Mouse (Mus musculus) mature B cell (primary cell): ENCODE results near the gene Gata1.
"Not testable (repeated sequence)": the region's sequence is repeated elsewhere in the genome, so short reads cannot be mapped to it uniquely, and the experiment has no call there.

Experiments
- in situ Hi-C: fragments of 300-500 bp; cut with MboI; formaldehyde crosslinking; loops from 2 replicates; pipeline ENCODE4 v1.14.3; 2019

The Gata1 gene

DNA sequence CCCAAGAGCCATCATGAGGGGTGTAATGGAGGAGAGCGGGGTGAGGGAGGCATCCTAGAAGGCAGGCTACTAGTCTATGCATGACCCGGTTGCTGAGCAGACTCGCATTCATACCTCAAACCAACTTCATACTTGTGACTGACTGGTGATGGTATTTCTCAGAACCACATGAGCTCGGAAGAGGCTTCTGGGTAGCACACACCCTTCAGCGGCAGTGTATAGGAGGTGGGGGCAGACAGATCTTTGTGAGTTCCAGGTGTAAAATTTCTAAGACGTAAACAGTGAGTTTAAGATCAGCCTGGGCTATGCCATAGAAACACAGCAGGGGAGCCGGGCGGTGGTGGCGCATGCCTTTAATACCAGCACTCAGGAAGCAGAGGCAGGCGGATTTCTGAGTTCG is at the start of gene Gata1:
Gata1 (minus strand) TSS at position 180 of the 400 bp plus-strand sequence.
- in situ Hi-C loops: no loop called here

DNA sequence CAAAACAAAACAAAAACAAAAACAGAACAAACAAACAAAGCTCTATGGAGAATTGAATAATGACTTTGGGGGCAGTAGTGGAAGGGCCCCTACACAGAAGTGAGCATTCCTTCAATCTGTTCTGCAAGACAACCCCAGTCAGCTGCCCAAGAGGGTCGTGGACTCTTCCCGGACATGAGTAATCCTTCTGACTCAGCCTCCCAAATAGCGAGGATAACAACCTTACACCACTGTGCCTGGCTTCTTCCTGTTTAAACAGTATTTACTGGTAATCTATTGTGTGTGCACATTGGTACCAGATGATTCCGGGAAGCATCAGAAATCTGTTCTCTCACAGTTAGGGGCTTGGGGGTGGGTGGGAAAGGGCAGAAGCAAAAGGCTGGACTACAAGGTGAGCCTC is 48.9 kb upstream of the Gata1 start:
- in situ Hi-C loops: no loop called here

DNA sequence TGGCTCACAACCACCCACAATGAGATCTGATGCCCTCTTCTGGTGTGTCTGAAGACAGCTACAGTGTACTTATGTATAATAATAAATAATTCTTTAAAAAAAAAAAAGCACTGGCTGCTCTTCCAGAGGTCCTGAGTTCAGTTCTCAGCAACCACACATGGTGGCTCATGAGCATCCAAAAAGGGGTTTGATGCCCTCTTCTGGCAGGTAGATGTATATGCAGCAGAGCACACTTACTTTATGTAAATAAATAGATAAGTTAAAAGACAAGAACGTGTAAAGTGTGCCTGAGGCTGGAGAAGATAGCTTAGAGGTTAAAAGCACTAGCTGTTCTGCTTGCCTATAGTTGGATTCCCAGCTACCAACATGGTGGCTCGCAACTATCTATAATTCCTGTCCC is 46.9 kb upstream of the Gata1 start:
- in situ Hi-C loops: no loop called here

DNA sequence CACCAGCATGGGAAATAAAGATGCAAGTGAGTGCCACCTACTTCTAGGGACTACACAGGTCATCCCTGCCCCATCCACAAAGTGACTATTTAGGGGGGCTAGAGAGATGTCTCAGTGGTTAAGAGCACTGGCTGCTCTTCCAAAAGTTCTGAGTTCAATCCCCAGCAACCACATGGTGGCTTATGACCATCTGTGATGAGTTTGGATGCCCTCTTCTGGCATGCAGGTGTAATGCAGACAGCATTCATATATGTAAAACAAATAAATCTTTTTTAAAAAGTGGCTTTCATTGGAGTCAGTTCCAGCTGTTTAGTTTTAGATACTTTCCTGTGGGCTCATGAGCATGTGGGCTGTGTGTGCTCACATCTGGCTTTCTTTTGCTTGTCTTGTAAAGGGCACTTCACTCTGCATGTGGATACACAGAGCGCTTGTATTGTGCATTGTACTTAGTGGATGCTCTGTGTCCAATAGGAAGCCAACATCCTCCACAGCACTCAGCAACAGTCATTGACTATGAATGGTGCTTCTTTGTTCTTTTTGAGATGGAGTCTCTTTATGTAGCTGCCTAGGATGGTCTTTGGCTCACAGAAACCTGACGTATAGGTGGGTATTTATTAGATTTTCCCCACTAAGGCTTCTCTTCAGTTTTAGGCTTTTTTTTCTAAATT is 42.4 kb upstream of the Gata1 start:
- in situ Hi-C loops: no loop called here

DNA sequence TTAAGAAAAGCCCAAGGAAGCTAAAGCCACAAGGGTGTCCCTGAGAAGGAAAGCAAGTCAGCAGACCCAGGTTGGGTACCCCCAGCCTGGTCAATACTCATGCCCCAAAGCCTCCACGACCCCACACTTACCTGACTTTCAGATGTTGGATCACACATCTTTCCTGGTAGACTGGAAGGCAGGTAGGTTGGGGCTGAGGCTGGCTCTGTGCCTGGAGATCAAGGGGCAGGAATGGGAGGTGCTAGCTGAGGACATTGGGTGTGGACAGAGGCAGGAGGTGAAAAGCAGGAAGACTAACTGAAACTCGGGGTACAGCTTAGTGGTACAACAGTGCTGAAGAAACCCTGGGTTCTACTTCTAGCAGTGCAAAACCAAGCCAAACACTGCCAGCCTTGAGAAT is 40.4 kb upstream of the Gata1 start, which contains the start of gene Glod5:
Glod5 (minus strand) TSS at position 207 of the 400 bp plus-strand sequence.
- in situ Hi-C loops: no loop called here

DNA sequence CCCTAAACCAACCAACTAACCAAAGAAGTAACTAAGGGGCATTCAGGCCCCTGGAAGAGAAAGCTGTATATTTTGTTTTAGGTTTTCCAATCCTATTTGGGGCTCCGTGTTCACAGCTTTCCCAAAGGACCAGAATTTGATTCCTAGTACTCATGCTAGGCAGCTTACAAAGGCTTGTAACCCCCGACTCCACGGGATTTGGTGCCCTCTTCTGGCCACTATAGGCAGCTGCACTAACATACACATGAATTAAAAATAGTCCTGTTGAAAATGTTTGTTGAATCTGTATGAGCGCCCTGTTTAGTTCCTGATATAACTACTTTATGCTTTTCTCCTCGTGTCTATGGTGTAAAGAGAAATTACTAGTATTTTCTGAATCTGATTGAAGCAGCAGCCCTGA is 39.3 kb upstream of the Gata1 start:
- in situ Hi-C loops: no loop called here

DNA sequence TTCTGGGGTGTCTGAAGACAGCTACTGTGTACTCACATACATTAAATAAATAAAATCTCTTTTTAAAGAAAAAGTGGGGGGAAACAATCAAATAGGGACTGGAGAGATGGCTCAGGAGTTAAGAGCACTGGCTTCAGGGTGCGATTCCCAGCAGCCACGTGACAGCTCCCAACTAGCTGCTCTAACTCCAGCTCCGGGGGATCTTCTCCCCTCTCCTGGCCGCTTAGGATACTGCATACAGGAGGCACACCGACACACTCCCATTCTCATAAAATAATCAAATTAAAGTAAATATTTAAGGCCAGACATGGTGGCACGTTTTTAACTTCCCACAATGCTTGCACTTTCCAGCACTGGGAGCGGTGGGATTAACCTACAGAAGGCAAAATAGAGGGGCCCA is 37.8 kb upstream of the Gata1 start:
- in situ Hi-C loops: not testable (repeated sequence)

DNA sequence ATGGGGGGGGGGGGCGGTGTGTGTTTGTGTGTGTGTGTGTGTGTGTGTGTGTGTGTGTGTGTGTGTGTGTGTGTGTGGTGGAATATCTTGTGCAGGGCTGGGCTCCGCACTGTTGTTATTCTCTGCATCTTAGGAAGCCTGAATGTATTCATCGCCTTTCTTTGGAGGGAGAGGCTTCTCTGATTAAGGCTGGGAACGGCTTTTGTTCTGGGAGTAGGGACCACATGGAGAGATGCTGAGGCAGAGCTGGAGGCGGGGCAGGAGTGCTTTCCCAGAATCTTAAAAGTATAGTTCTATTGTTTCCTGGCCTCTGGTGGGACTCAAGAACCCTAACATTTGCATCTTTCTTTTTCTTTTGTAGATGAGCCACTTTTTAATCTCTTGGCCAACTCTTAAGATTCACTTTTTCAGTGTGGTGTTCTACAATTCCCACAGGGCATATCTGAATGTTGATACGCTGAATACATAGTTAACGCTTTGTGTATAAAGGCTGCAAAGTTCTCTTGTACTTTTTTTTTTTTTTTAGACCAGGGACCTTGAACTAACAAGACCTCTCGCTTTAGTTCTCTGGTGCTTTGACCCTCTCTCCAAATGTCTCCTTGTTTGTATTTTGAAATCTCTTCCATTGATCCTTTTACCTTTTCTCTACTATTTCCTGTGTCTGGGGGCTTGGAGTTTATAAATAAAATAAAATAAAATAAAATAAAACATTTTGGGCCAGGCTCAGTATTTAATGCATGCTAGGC is 35.9 kb upstream of the Gata1 start:
- in situ Hi-C loops: no loop called here

DNA sequence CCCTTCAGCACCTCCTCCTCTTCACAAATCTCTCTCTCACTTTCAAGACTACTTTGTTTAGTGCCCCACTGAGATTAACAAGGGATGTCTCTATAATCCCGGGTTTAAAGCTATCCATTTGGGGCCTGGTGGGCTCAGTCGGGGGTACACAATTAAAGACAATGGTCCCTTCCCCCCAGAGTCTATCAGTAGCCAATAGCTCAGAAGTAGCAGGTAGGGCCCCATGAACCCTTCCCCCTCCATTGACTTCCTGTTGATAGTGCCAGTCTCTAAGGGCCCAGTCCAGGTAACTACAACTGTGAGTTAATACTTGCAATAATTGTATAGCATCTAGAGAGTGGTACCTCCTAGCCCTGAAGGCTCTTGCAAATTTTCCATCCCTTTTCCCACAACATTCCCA is 35.3 kb upstream of the Gata1 start:
- in situ Hi-C loops: no loop called here

DNA sequence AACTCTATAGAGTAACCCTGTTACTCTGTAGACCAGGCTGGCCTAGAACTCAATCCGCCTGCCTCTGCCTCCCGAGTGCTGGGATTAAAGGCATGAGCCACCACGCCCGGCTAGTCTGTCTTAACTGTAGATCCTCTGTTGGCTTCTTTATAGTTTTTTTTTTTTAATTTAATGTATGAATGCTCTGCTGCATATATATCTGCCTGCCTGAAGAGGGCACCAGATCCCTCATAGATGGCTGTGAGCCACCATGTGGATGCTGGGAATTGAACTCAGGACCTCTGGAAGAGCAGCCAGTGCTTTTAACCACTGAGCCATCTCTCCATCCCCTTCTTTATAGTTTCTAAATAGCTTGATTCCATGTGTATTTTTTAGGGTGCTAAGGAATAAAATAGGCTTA is 31.5 kb upstream of the Gata1 start:
- in situ Hi-C loops: not testable (repeated sequence)

DNA sequence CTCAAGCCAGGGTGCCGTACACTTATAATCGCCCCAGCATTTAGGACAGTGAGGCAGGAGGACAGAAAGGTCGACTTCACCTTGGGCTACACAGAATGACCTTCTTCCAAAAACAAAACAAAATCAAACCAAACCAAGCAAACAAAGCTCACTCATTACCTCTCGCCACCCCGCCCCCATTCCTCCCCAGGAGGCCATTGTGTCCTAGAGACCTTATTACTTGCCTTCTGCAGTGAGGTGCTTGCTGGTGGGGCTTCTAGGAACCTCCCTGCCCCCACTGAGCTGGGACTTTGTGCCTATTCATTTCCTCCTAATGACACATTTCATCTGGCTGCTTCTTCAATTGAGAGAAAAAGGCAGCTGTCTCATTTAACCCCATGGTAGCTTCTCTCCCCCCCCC is 30.7 kb upstream of the Gata1 start:
- in situ Hi-C loops: no loop called here

DNA sequence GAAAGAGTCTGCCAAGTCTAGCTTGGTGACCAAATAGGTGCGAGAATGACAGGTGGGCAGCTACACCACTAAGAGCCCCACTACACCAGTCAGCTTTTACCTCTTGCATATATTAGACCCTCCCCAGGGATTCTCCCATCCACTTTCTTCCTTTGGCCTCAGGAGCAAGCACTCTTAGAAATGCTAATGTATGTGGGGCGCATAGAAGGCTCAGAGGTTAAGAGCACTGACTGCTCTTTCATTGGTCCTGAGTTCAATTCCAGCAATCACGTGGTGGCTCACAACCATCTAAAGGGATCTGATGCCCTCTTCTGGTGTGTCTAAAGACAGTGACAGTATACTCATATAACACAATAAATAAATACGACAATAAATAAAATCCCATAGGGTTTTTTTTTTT is 25.1 kb upstream of the Gata1 start:
- in situ Hi-C loops: no loop called here

DNA sequence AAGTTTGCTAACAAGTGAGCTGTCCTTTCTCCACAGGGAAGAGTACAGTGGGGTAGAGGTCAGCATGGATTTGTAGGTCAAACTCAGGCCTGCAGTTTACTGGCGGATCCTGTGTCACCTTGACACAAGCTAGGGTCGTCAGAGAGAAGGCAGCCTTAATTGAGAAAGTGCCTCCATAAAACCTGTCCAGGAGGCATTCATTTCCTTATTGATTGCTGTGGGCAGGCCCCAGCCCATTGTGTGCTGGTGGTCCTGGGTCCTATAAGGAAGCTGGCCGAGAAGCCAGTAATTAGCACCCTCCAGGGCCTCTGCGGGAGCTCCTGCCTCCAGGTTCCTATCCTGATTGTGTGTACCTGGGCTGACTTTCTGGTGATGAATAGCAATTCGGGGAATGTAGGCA is 24.1 kb upstream of the Gata1 start:
- in situ Hi-C loops: no loop called here

DNA sequence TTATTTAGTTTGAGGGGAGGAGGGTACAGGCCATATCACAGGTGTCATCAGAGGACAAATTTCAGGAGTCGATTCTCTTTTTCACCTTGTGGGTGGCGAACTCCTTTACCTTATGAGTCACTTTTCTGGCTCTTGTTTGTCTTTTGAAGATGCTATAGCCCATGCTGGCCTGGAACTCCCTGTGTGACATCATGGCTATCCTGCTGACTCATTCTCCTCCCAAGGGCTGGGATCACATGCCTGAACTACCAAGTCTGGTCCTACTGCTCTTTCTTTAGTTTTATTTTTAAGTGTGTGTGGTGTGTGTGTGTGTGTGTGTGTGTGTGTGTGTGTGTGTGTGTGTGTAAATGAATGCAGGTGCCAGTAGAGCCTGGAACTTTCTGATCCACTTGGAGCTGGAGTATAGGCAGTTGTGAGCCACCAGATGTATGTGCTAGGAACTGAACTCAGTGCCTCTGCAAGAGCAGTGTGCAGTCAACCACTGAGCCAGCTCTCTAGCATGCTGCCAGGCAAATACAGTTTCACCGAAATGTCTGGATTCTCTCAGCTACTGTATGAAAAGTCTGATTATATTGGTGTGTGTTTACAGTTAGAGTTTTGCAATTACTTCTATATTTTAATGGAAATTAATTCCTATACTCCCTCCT is 22.8 kb upstream of the Gata1 start:
- in situ Hi-C loops: no loop called here

DNA sequence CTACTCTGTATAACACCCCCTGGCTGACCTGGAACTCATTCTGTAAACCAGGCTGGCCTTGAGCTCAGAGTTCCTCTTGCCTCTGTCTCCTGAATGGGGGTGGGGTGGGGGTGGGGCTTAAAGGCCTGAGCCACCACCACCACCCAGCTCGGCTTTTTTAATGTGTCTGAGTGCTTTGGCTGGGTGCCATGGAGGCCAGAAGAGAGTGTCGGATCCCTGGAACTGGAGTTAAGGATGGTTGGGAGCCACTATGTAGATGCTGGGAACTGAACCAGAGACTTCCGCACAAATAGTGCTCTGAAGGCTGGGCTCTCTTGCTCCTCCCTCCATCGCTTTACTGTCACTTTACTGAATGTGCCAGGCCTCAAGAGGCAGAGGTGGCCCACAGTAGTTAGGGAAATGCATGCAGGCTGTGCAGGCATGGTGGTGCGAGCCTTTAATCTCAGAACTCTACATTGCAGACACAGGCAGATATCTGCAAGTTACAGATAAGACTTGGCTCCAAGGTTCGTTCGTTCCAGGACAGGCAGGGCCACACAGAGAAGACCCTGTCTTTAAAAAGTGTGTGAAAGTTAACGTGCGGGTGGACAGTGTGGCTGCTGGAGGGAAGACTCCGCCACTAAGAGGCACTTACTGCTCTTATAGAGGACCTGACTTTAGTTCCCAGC is 15.3 kb upstream of the Gata1 start:
- in situ Hi-C loops: no loop called here

DNA sequence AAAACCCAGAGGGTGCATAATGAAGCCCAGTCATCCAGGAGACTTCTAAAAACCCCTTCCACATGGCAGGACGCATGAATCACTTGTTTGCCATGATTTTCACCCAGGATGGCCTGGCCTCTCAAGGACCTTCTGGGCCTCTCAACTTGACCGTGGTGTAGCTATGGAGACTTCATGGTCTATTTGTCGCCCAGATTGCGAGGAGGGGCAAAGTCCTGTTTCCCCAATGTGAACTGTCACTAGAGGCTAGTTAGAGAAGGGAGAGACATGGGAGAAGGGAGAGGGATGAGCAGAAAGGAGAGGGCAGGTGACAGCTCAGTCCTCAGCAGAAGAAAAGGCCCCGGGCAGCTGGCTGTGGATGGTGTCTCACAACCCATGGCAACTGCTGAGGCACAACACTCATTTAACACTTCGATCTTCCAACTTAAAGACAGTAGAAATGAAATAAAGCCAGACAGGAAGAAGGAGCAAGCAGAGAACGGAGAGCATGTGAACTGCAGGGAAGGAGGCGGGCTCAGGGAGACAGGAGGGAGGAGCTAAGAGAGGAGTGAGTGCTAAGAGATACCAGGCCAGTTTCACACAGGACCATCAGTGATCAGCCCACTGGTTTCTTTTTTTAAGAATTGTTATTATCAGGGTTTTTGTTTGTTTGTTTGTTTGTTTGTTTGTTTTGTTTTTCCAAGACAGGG is 14.7 kb upstream of the Gata1 start:
- in situ Hi-C loops: no loop called here

DNA sequence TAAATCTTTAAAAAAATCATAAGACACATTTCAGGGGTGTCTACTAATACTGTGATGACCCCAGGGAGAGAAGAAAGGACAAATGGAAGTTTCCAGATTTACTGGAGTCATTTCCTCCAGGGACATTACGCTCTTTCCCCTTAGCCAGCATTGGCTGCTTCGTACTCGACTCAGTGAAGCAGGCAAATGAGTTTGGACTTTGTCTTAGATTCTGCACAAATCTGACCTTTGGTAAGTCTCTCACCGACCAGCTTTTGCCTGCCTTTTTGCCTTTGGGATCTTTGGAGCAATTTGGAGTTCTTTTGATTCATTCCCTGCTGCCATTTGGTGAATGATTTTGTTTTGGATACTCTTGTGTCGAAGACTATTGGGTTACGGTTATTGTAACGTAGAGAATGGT is 3.5 kb upstream of the Gata1 start:
- in situ Hi-C loops: no loop called here

DNA sequence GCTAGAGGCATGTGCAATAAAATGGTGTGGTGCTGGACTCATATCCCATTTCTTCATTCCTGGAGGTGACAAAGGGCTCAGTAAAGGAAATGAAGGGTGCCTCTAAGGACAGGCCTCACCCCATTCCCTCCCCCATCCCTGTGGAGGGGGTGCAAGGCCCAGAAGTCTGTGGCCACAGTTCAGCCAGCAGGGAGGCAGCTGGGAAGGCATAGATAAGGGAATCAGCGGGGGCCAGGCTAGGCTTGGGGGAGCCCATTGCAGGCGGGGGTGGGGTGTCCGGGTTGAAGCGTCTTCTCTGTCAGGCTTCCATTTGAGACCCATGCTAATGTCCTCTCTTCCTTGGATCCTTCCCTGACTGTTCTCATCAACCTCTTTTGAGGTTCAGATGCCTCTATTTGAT is 6.6 kb downstream of the Gata1 start:
- in situ Hi-C loops: no loop called here

DNA sequence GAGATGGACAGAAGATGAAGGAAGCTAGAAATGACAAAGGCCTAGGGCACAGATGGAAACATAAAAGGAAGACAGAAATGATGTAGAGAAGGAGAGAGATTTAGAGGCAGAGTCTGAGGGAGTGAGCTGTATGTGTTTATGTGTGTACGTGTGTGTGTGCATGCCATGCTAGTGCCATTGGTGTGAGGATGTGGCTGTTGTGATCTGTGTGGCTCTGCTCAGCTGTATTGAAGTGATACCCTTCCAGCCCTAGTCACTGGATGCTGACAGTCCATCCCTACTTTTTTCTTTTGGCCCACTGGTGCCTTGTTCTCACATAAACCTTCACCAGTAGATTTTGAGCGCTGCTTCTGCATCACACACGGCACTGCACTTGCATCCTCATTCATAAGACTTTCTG is 9.0 kb downstream of the Gata1 start:
- in situ Hi-C loops: no loop called here

DNA sequence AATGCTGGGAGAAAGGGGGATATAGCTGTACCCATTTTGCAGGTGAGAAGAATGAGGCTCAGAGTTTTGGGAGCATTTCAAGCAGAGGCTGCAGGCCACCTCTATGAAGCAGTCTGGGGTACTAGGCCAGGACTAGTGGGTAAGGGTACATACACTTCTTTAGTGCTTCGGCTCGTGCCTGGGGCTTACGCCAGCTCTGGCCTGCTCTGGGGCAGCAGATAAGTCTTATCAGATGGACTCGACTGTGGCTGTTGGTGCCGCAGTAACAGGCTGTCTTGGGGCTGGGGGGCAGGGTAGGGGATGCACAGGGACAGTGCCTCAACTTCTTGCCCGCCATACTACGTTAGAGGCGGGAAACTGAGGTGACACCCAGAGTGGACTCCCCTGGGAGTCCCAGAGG is 9.6 kb downstream of the Gata1 start:
- in situ Hi-C loops: no loop called here

DNA sequence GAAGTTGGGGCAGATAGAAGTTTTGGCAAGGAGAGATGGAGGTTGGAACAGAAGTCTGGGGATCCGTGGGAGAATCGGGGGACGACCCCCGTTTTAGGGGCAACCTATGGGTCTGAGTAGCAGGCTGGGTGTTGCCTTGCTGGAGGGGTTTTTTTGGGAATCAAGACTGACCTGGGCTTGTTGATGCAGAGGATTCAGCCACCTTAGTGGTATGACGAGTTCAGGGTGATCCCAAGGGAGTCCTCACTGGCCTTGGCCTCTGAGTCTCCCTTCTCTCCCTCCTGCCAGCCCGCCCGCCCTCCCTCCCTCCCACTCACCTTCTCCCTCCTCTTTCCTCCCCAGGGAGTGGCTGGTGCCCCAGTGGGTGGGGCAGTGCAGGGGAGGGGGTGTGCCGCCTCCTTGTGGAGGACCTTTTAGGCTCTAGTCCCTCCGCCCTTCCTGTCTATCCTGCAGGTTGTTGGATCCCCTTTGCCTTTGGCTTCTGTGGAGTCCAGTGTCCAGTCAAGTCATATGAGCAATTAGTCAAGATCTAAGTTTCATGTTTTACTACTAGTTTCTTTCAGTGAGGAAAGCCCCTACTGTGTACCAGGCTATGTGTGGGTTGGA is 10.2 kb downstream of the Gata1 start:
- in situ Hi-C loops: no loop called here

DNA sequence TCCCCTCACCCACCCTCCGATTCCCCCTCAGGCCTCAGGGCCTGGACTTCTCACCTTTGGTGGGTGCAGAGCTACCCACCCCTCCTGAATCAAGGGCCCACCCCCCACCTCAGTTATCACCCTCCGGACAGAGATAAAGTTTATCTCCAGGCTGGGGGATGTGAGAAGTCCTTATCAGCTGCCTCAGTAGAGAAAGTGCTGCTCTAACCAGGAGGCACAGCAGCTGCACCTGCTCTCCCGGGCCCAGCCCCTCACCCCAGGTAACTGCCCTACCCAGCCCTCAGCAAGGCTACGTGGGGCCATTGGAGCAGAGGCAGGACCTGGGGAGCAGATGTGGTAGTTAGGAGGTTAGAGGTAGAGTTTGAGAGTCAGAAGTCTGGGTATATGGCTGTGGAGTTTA is 11.7 kb downstream of the Gata1 start:
- in situ Hi-C loops: no loop called here
